Mouse (Mus musculus): ENCODE measurements around the gene Lrrc8d.
"Not testable (repeated sequence)": the region's sequence is repeated elsewhere in the genome, so short reads cannot be mapped to it uniquely, and the experiment has no call there.

Lrrc8d gene

GRCm38 (mm10) chr5:105865110-105865628, 165.4 kb downstream of the Lrrc8d start:
- not testable (repeated sequence) for DNase-seq

GRCm38 (mm10) chr5:105867427-105867826, 167.7 kb downstream of the Lrrc8d start:
- DNase-seq: no peak

GRCm38 (mm10) chr5:105867841-105868447, 168.2 kb downstream of the Lrrc8d start:
- no peak for DNase-seq

- DNase-seq: peak; percentile 88 to 91
Measured at GRCm38 (mm10) chr5:105868593-105868992, 168.8 kb downstream of the Lrrc8d start.

GRCm38 (mm10) chr5:105869739-105870138, 170.0 kb downstream of the Lrrc8d start:
- DNase-seq: no peak

- DNase-seq: no peak
Measured at GRCm38 (mm10) chr5:105871140-105871539, 171.4 kb downstream of the Lrrc8d start.

- DNase-seq: no peak
Measured at GRCm38 (mm10) chr5:105872176-105872575, 172.4 kb downstream of the Lrrc8d start.

- DNase-seq: no peak
Measured at GRCm38 (mm10) chr5:105872916-105873315, 173.1 kb downstream of the Lrrc8d start.

- no peak for DNase-seq
Measured at GRCm38 (mm10) chr5:105873774-105874173, 174.0 kb downstream of the Lrrc8d start.

GRCm38 (mm10) chr5:105874476-105874875, 174.7 kb downstream of the Lrrc8d start:
- no peak for DNase-seq

- peak; percentile 88 to 89 for DNase-seq
Measured at GRCm38 (mm10) chr5:105876068-105876924, 176.5 kb downstream of the Lrrc8d start, which contains the start of gene Zfp326. Zfp326 (plus strand) TSS chr5:105876565.

GRCm38 (mm10) chr5:105876925-105877774, 177.4 kb downstream of the Lrrc8d start:
- DNase-seq: no peak
